Mouse (Mus musculus) layer of hippocampus, adult 8-10 months (tissue): ENCODE measurements at regions not wholly inside any gene's neighbourhood (a gene's known extent, or its start where the extent isn't known, plus 50 kb on each side); places are given as distances from the start of the nearest gene placed in this dataset.

ENCODE experiments used
- DNase-seq, 2 experiments: peaks; one replicate each; pipeline ENCODE4 v3.0.0; 2022; ENCODE audit warnings: low spot score in 2 of 2

- no peak for DNase-seq
Measured at GRCm38 (mm10) chr11:109039792-109040518, 104.2 kb downstream of the E030025P04Rik start.

- no peak for DNase-seq
Measured at GRCm38 (mm10) chr11:109039060-109039791, 104.9 kb downstream of the E030025P04Rik start.

- no peak for DNase-seq
Measured at GRCm38 (mm10) chr11:109038136-109038535, 106.0 kb downstream of the E030025P04Rik start.

GRCm38 (mm10) chr11:109034596-109034995 lies 109.6 kb downstream of the E030025P04Rik start:
- DNase-seq = no peak

GRCm38 (mm10) chr11:109034072-109034471 lies 110.1 kb downstream of the E030025P04Rik start:
- DNase-seq = no peak

- peak; percentile 45 to 63 for DNase-seq
Measured at GRCm38 (mm10) chr11:109032729-109033128, 111.4 kb downstream of the E030025P04Rik start.

- peak in 1 of 2 experiments; percentile 53 for DNase-seq
Measured at GRCm38 (mm10) chr11:109030486-109030885, 110.3 kb downstream of the Axin2 start.

GRCm38 (mm10) chr11:109029894-109030293 lies 109.7 kb downstream of the Axin2 start:
- no peak for DNase-seq

GRCm38 (mm10) chr11:109014806-109015205 lies 94.7 kb downstream of the Axin2 start:
- no peak for DNase-seq

GRCm38 (mm10) chr11:109011161-109011560 lies 91.0 kb downstream of the Axin2 start:
- DNase-seq = no peak

- DNase-seq = no peak
Measured at GRCm38 (mm10) chr11:109008872-109009271, 88.7 kb downstream of the Axin2 start.

- no peak for DNase-seq
Measured at GRCm38 (mm10) chr11:109005681-109006080, 85.5 kb downstream of the Axin2 start.
